Mouse (Mus musculus): ENCODE results near the gene Oaz1. TPM values are rescaled to one million over a fixed set of nuclear protein-coding genes. Genes with fewer than 3 reads are reported as not detected.
A peak's percentile ranks its signal among the peaks of the same experiment; 100 is the strongest.

Gene Oaz1
- polyA plus RNA-seq, 1 experiment = 1,494 TPM

GRCm38 (mm10) chr10:80793033-80793784 is 33.2 kb upstream of the Oaz1 start:
- Histone ChIP-seq H3ac (ENCODE audit: control insufficient read depth, insufficient read length, low read depth) (no peak overlapping the region), H3K79me2 (ENCODE audit: control insufficient read depth, insufficient read depth) (peaks cover 32% of the 10 kb centered on the region), H3K4me3 (ENCODE audit: insufficient read depth, poor library complexity, severe bottlenecking) (no peak overlapping the region), H3K79me3 (ENCODE audit: low read depth) (peaks cover 17% of the 10 kb centered on the region), H3K27me3 (ENCODE audit: control insufficient read depth, insufficient read depth, insufficient read length) (no peaks in the 10 kb centered on the region), H3K36me3 (ENCODE audit: control insufficient read depth, insufficient read depth) (peaks cover 70% of the 10 kb centered on the region)
- TF ChIP-seq FOSL1 (IDR thresholded peaks at IDR 0.05; ENCODE audit: insufficient read depth, low read length, poor library complexity, severe bottlenecking) = no peak
- TF ChIP-seq MYOG (IDR thresholded peaks at IDR 0.05; ENCODE audit: control insufficient read depth, extremely low read depth, insufficient read length) = no peak
- TF ChIP-seq MYOD1 (IDR thresholded peaks at IDR 0.05; ENCODE audit: control insufficient read depth, insufficient read length, low read depth) = no peak
- TF ChIP-seq USF1 (IDR thresholded peaks at IDR 0.05; ENCODE audit: low read depth) = no peak
- no peak for TF ChIP-seq CTCF (IDR thresholded peaks at IDR 0.05; ENCODE audit: control insufficient read depth, insufficient read depth, insufficient read length)
- no peak for TF ChIP-seq MAX (IDR thresholded peaks at IDR 0.05)
- no peak for TF ChIP-seq CEBPB (IDR thresholded peaks at IDR 0.05; ENCODE audit: low read depth)

GRCm38 (mm10) chr10:80793803-80794202 is 32.7 kb upstream of the Oaz1 start:
- Histone ChIP-seq H3K27me3 (ENCODE audit: control insufficient read depth, insufficient read depth, insufficient read length) (no peaks in the 10 kb centered on the region), H3K79me3 (ENCODE audit: low read depth) (peaks cover 20% of the 10 kb centered on the region), H3K79me2 (ENCODE audit: control insufficient read depth, insufficient read depth) (peaks cover 38% of the 10 kb centered on the region), H3ac (ENCODE audit: control insufficient read depth, insufficient read length, low read depth) (no peak overlapping the region), H3K36me3 (ENCODE audit: control insufficient read depth, insufficient read depth) (peaks cover 66% of the 10 kb centered on the region), H3K4me3 (ENCODE audit: insufficient read depth, poor library complexity, severe bottlenecking) (no peak overlapping the region)
- TF ChIP-seq MYOD1 (IDR thresholded peaks at IDR 0.05; ENCODE audit: control insufficient read depth, insufficient read length, low read depth) = peak; percentile 3
- no peak for TF ChIP-seq CTCF (IDR thresholded peaks at IDR 0.05; ENCODE audit: control insufficient read depth, insufficient read depth, insufficient read length)
- no peak for TF ChIP-seq MYOG (IDR thresholded peaks at IDR 0.05; ENCODE audit: control insufficient read depth, extremely low read depth, insufficient read length)
- TF ChIP-seq USF1 (IDR thresholded peaks at IDR 0.05; ENCODE audit: low read depth) = no peak
- no peak for TF ChIP-seq FOSL1 (IDR thresholded peaks at IDR 0.05; ENCODE audit: insufficient read depth, low read length, poor library complexity, severe bottlenecking)
- TF ChIP-seq CEBPB (IDR thresholded peaks at IDR 0.05; ENCODE audit: low read depth) = no peak
- no peak for TF ChIP-seq MAX (IDR thresholded peaks at IDR 0.05)

GRCm38 (mm10) chr10:80794750-80795149 is 31.7 kb upstream of the Oaz1 start:
- Histone ChIP-seq H3K4me3 (ENCODE audit: insufficient read depth, poor library complexity, severe bottlenecking) (no peak overlapping the region), H3K36me3 (ENCODE audit: control insufficient read depth, insufficient read depth) (peaks cover 65% of the 10 kb centered on the region), H3K79me2 (ENCODE audit: control insufficient read depth, insufficient read depth) (peaks cover 47% of the 10 kb centered on the region), H3K27me3 (ENCODE audit: control insufficient read depth, insufficient read depth, insufficient read length) (no peaks in the 10 kb centered on the region), H3K79me3 (ENCODE audit: low read depth) (peaks cover 29% of the 10 kb centered on the region), H3ac (ENCODE audit: control insufficient read depth, insufficient read length, low read depth) (no peak overlapping the region)
- TF ChIP-seq USF1 (IDR thresholded peaks at IDR 0.05; ENCODE audit: low read depth) = no peak
- no peak for TF ChIP-seq CTCF (IDR thresholded peaks at IDR 0.05; ENCODE audit: control insufficient read depth, insufficient read depth, insufficient read length)
- no peak for TF ChIP-seq MYOG (IDR thresholded peaks at IDR 0.05; ENCODE audit: control insufficient read depth, extremely low read depth, insufficient read length)
- TF ChIP-seq FOSL1 (IDR thresholded peaks at IDR 0.05; ENCODE audit: insufficient read depth, low read length, poor library complexity, severe bottlenecking) = no peak
- no peak for TF ChIP-seq MAX (IDR thresholded peaks at IDR 0.05)
- TF ChIP-seq CEBPB (IDR thresholded peaks at IDR 0.05; ENCODE audit: low read depth) = no peak
- TF ChIP-seq MYOD1 (IDR thresholded peaks at IDR 0.05; ENCODE audit: control insufficient read depth, insufficient read length, low read depth) = no peak

GRCm38 (mm10) chr10:80796307-80796848 is 30.1 kb upstream of the Oaz1 start:
- peaks cover 64% of the 10 kb centered on the region for H3K79me2 ChIP-seq (ENCODE audit: control insufficient read depth, insufficient read depth)
- H3K27me3 ChIP-seq (ENCODE audit: control insufficient read depth, insufficient read depth, insufficient read length) = no peaks in the 10 kb centered on the region
- H3K36me3 ChIP-seq (ENCODE audit: control insufficient read depth, insufficient read depth) = peaks cover 69% of the 10 kb centered on the region
- H3ac ChIP-seq (ENCODE audit: control insufficient read depth, insufficient read length, low read depth) = peak overlapping the region; percentile 86
- peak overlapping the region; percentile 99 for H3K4me3 ChIP-seq (ENCODE audit: insufficient read depth, poor library complexity, severe bottlenecking)
- peaks cover 45% of the 10 kb centered on the region for H3K79me3 ChIP-seq (ENCODE audit: low read depth)
- TF ChIP-seq USF1 (IDR thresholded peaks at IDR 0.05; ENCODE audit: low read depth) (no peak), MAX (IDR thresholded peaks at IDR 0.05) (no peak), MYOD1 (IDR thresholded peaks at IDR 0.05; ENCODE audit: control insufficient read depth, insufficient read length, low read depth) (no peak), FOSL1 (IDR thresholded peaks at IDR 0.05; ENCODE audit: insufficient read depth, low read length, poor library complexity, severe bottlenecking) (no peak), MYOG (IDR thresholded peaks at IDR 0.05; ENCODE audit: control insufficient read depth, extremely low read depth, insufficient read length) (no peak), CTCF (IDR thresholded peaks at IDR 0.05; ENCODE audit: control insufficient read depth, insufficient read depth, insufficient read length) (no peak), CEBPB (IDR thresholded peaks at IDR 0.05; ENCODE audit: low read depth) (no peak)

- peaks cover 53% of the 10 kb centered on the region for H3K79me3 ChIP-seq (ENCODE audit: low read depth)
- no peaks in the 10 kb centered on the region for H3K27me3 ChIP-seq (ENCODE audit: control insufficient read depth, insufficient read depth, insufficient read length)
- peak overlapping the region; percentile 99 for H3K4me3 ChIP-seq (ENCODE audit: insufficient read depth, poor library complexity, severe bottlenecking)
- peaks cover 76% of the 10 kb centered on the region for H3K36me3 ChIP-seq (ENCODE audit: control insufficient read depth, insufficient read depth)
- TF ChIP-seq USF1 (IDR thresholded peaks at IDR 0.05; ENCODE audit: low read depth) (no peak), FOSL1 (IDR thresholded peaks at IDR 0.05; ENCODE audit: insufficient read depth, low read length, poor library complexity, severe bottlenecking) (no peak), CTCF (IDR thresholded peaks at IDR 0.05; ENCODE audit: control insufficient read depth, insufficient read depth, insufficient read length) (no peak), MYOG (IDR thresholded peaks at IDR 0.05; ENCODE audit: control insufficient read depth, extremely low read depth, insufficient read length) (no peak), MYOD1 (IDR thresholded peaks at IDR 0.05; ENCODE audit: control insufficient read depth, insufficient read length, low read depth) (no peak), CEBPB (IDR thresholded peaks at IDR 0.05; ENCODE audit: low read depth) (no peak), MAX (IDR thresholded peaks at IDR 0.05) (no peak)
- peak overlapping the region; percentile 86 for H3ac ChIP-seq (ENCODE audit: control insufficient read depth, insufficient read length, low read depth)
- H3K79me2 ChIP-seq (ENCODE audit: control insufficient read depth, insufficient read depth) = peaks cover 74% of the 10 kb centered on the region
These were observed 29.0 kb upstream of the Oaz1 start for GRCm38 (mm10) chr10:80797186-80798149.
